Mouse (Mus musculus) heart, adult 2 months (tissue): ENCODE data around the gene Rcc2.

Experiments
- CTCF ChIP-seq: fragments of 200-600 bp; IDR thresholded peaks from 2 replicates; pipeline ENCODE4 v1.8.1; 2022; ENCODE audit warnings: antibody characterized with exemption, mild to moderate bottlenecking, moderate library complexity
- POLR2A ChIP-seq: fragments of 200-500 bp; IDR thresholded peaks from 2 replicates; pipeline ENCODE4 v1.6.1; 2011; ENCODE audit warnings: mild to moderate bottlenecking, low read depth, low read length, control low read depth; ENCODE audit not compliant: insufficient read depth

- TF ChIP-seq CTCF, result no peak
- TF ChIP-seq POLR2A, result no peak
These were observed 61.3 kb downstream of the Rcc2 start for GRCm38 (mm10) chr4:140761601-140762000.
